Mouse (Mus musculus) spleen, adult 2 months (tissue): Measurements from ENCODE around the gene Stub1. TPM values are rescaled to one million over a fixed set of nuclear protein-coding genes. Genes with fewer than 3 reads are reported as not detected.
A peak's percentile ranks its signal among the peaks of the same experiment; 100 is the strongest.

Source experiments
- DNase-seq, 2 experiments: peaks; one replicate each; pipeline versions ENCODE4 v3.0.0 to v3.0.0-alpha.2; 2012 to 2021; ENCODE audit warnings: low spot score in 2 of 2, low read depth in 1 of 2
- H3K27ac ChIP-seq: fragments of 200-500 bp; 2 replicates; pipeline ENCODE4 v1.5.1; 2012; ENCODE audit warnings: low read length, inconsistent platforms; ENCODE audit not compliant: insufficient read depth
- H3K27me3 ChIP-seq: fragments of 200-500 bp; 2 replicates; pipeline ENCODE4 v1.6.1; 2012; ENCODE audit warnings: mild to moderate bottlenecking, moderate library complexity, low read length, inconsistent platforms; ENCODE audit not compliant: control insufficient read depth, insufficient read depth
- H3K36me3 ChIP-seq: fragments of 200-500 bp; 2 replicates; pipeline ENCODE4 v1.6.1; 2012; ENCODE audit warnings: mild to moderate bottlenecking, low read length, inconsistent platforms; ENCODE audit not compliant: control insufficient read depth, insufficient read depth
- H3K4me1 ChIP-seq: fragments of 200-500 bp; 2 replicates; pipeline ENCODE4 v1.6.1; 2011; ENCODE audit warnings: inconsistent platforms; ENCODE audit not compliant: control insufficient read depth, insufficient read depth, insufficient read length
- H3K4me3 ChIP-seq: fragments of 200-500 bp; 2 replicates; pipeline ENCODE4 v1.5.1; 2011; ENCODE audit warnings: mild to moderate bottlenecking, inconsistent platforms; ENCODE audit not compliant: insufficient read depth, insufficient read length; ENCODE audit errors: extremely low read depth
- CTCF ChIP-seq: fragments of 200-500 bp; IDR thresholded peaks from 2 replicates; pipeline ENCODE4 v1.5.1; 2011; ENCODE audit warnings: mild to moderate bottlenecking, inconsistent platforms; ENCODE audit not compliant: insufficient read depth, insufficient read length, insufficient replicate concordance; ENCODE audit errors: extremely low read depth
- POLR2A ChIP-seq: fragments of 200-500 bp; IDR thresholded peaks from 2 replicates; pipeline ENCODE4 v1.6.1; 2011; ENCODE audit warnings: low read depth, low read length, inconsistent platforms
- WGBS: fragments of 180-500 bp; shearing (Covaris S2); methylation state at CpG from one replicate; pipeline ENCODE4 v1.1.7; 2018; 5-methylcytosine and 5-hydroxymethylcytosine counted together
- polyA plus RNA-seq: library from polyadenylated mRNA; depleted of rRNA; stranded (reverse); fragments of >200 nt; gene quantifications from 2 replicates; pipeline ENCODE4 v1.2.3, GENCODE M21; 2012

Gene Stub1
- polyA plus RNA-seq, 1 experiment = 85.4 TPM

DNA sequence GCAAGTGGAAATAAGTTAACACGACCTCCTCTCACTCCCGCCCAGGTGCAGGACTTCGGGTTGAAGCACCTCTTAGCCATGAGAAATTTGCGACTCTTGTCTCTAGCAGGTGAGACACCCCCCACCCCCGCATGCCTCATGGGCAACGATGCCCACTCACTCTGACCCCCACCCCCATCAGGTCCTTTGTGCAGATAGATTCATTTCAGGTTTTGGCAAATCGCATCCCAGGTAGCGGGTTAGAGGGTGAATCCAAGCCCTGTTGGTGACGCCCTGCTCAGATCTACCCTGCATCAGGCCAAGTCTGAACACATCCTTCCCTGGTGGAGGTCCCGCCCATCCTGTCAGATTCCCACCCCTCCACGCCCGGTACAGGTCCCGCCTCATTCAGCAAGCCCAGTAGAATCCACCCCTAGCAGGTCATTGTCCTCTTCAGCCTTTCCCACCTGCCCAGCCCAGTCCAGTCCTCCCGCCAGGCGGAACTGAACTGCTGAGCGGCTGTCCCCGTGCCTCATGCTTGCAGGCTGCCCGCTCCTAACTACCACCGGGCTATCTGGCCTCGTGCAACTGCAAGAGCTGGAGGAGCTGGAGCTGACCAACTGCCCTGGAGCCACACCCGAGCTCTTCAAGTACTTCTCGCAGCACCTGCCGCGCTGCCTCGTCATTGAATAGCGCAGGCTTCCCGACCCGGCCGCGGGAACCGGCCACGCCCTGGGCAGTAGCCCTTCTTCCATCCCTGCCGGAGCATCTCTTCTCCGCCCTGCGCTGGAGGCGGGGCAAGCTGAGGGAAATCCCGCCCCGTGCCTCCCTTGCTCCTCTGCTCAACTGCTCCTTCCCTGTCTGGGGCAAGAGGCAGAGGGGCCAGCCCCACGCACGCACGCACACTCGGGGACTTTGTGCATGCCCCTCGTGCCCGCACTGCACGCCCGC lies 14.1 kb downstream of the Stub1 start:
- no peak for TF ChIP-seq POLR2A
- no peak for TF ChIP-seq CTCF
- Histone ChIP-seq H3K4me1 (peaks cover 5% of the 10 kb centered on the region), H3K27me3 (peaks cover 3% of the 10 kb centered on the region), H3K27ac (no peak overlapping the region), H3K4me3 (no peak overlapping the region), H3K36me3 (no peaks in the 10 kb centered on the region)
- no peak for DNase-seq
- 11% methylated on average over 46 of the region's 46 CpGs for WGBS

DNA sequence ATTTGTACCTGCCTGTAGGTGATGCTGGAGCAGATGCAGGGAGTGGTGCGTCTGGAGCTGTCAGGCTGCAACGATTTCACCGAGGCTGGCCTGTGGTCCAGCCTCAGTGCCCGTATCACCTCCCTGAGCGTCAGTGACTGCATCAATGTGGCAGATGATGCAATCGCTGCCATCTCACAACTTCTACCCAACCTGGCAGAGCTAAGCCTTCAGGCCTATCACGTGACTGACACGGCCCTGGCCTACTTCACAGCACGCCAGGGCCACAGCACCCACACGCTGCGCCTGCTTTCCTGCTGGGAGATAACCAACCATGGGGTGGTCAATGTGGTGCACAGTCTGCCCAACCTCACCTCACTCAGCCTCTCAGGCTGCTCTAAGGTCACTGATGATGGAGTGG lies 15.5 kb downstream of the Stub1 start:
- peaks cover 3% of the 10 kb centered on the region for H3K27me3 ChIP-seq
- TF ChIP-seq POLR2A = no peak
- no peak for TF ChIP-seq CTCF
- 77% methylated on average over 11 of the region's 11 CpGs for whole genome bisulfite sequencing

DNA sequence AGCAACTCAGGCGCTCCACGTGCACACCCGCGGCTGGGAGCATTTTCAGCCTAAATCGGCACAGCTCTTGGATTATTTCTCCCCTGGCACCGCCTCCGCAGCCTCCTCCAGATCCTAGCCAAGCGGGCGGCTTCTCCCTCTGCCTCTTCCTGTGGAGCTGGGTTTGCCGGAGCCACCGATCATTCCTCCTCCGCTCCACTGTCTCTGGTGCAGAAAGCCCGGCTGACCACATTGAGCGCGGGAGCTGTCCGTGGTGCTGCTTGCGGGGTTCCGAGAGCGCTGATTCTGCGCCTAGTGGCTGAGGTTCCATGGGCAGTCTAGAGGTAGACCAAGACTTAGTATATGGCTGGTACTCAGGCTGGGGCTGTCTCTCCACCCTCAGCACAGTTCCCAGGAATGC lies 19.7 kb downstream of the Stub1 start:
- Histone ChIP-seq H3K4me1 (peaks cover 9% of the 10 kb centered on the region), H3K4me3 (no peak overlapping the region), H3K27me3 (peaks cover 18% of the 10 kb centered on the region), H3K36me3 (no peaks in the 10 kb centered on the region), H3K27ac (no peak overlapping the region)
- peak; percentile 53; the same call in 1 of the 2 replicates for TF ChIP-seq CTCF
- TF ChIP-seq POLR2A = no peak
- peak; percentile 37 to 72 for DNase-seq
- under 1% methylated on average over 20 of the region's 20 CpGs for WGBS

More for the DNA sequence above, 15.5 kb downstream of the Stub1 start:
- Histone ChIP-seq H3K4me3 (no peak overlapping the region), H3K36me3 (no peaks in the 10 kb centered on the region), H3K27ac (no peak overlapping the region), H3K4me1 (no peaks in the 10 kb centered on the region)
- no peak for DNase-seq

DNA sequence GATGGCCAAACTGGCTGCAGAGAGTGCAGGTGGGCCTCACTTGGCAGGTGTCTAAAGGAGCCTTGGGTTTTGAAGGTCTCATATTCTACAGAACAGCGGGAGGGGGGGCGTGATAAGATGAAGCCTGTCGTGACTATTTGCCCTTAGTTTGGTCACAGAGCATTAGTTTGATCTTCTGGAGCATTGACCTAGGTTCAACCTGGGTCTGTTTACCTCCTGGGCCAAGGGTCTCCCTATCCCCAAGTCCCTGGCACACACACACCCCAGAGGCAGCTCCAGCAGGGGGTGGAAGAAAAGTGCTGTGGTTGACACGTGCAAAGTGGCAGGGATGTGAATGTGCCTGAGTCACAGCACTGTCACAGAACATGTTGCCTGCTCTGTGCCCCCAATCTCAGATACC lies 22.3 kb downstream of the Stub1 start:
- 72% methylated on average over 4 of the region's 4 CpGs for WGBS
- no peak for TF ChIP-seq CTCF
- peaks cover 19% of the 10 kb centered on the region for H3K27me3 ChIP-seq
- H3K27ac ChIP-seq = no peak overlapping the region
- DNase-seq = no peak
- peaks cover 9% of the 10 kb centered on the region for H3K4me1 ChIP-seq
- H3K36me3 ChIP-seq = no peaks in the 10 kb centered on the region
- no peak overlapping the region for H3K4me3 ChIP-seq

DNA sequence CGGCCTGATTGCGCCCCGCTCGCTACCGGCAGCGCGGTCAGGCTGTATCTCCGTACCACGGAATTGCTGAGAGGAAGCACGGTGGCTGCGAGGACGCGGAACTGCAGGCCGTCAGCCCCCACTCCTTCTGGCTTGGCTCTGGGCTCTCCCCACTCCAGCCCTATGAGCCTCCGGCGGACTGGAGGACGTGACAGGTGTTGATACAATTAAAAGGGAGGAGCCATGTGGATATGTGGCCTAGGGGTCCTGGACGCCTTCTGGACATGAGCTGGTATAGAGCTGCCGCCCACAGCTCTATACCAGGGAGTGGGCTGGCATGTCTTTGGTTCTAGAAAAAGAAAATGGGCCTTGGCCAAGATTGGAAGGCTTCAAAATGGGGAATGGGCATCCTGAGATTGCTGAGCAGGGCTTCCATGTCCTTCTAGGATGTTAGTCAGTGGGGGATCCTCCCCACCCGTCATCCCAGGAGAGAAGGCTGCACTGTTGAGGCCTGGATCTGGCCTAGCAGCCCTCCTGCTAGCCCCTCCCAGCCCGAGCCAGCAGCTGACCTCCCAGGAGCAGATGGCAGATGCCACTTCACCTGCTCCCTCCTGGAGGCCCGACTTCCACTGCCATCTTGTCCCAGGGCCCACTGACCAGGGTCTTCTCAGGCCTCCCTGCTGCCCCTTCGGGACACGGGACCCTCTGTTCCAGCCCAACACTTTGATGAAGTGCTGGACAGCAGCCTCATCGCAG lies 23.4 kb downstream of the Stub1 start:
- no peak for TF ChIP-seq CTCF
- TF ChIP-seq POLR2A = no peak
- H3K27ac ChIP-seq = no peak overlapping the region
- H3K4me1 ChIP-seq = peaks cover 9% of the 10 kb centered on the region
- H3K27me3 ChIP-seq = peaks cover 19% of the 10 kb centered on the region
- peak overlapping the region; percentile 33; the same call in 1 of the 2 replicates for H3K4me3 ChIP-seq
- DNase-seq = no peak
- WGBS = 15% methylated on average over 25 of the region's 25 CpGs
- no peaks in the 10 kb centered on the region for H3K36me3 ChIP-seq

DNA sequence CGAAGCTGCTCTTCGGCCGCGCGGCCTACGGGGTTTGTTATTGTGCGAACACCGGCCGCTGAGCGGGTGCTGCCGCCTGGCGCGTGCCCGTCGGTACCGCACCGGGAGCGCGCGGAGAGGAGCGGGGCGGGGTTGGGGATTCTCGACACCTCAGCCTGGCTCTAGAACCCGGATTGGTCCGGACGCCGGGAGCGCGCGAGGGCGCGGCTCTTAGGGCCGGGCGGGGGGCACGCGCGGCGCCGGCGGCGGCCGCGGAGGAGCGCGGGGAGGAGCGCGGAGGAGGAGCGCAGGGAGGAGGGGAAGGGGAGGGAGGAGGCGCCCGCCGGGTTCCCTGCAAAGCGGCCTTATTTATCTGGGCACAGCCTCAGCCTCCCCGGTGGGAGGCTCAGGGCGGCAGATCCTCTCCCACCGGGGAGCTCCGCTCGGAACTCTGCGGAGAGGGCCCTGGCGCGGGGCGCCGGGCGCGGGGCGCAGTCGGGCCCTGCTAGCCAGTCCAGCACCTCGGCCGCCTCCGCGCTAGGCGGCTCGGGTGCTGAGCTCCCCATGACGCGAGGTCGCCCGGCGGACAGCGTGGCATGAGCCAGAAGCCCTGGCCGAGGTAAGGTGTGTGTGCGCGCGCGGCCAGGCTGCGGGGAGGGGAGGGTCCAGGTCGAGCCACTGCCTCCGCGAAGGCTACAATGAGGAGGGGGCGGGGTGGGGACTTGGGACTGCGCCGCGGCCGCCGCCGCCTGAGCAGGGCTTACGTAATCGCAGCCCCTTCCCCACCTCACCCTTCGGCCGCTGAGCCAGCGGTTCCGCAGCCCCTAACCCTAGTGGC lies 24.2 kb downstream of the Stub1 start, which contains the start of gene Fbxl16:
TSS of gene Fbxl16 (plus strand) at position 297 of the 817 bp plus-strand sequence.
- DNase-seq = no peak
- H3K4me3 ChIP-seq = peak within 1 kb of the TSS; percentile 33
- 2% methylated on average over 76 of the region's 100 CpGs for WGBS
- TF ChIP-seq POLR2A (no peak), CTCF (no peak)
- H3K36me3 ChIP-seq = no peaks in the 10 kb centered on the region
- no peak within 1 kb of the TSS for H3K27ac ChIP-seq
- H3K4me1 ChIP-seq = peaks cover 9% of the 10 kb centered on the region
- H3K27me3 ChIP-seq = peaks cover 19% of the 10 kb centered on the region
